Mouse (Mus musculus) layer of hippocampus, adult 6 months (tissue): ENCODE results near the gene Coq3. TPM values are rescaled to one million over a fixed set of nuclear protein-coding genes. Genes with fewer than 3 reads are reported as not detected.

Experiments
- long read RNA-seq, 2 experiments: library from polyadenylated mRNA; unstranded; transcript quantifications; one replicate each; pipeline ENCODE4 v2.0.0; 2019 to 2020
- polyA plus RNA-seq: library from polyadenylated mRNA; unstranded; fragments of <200 nt; fragmentation: Nextera tagmentation; gene quantifications from 2 replicates; pipeline ENCODE4 v1.2.3, GENCODE M21; 2021

Gene Coq3
- 11.3 and 12.2 TPM in 2 replicates for polyA plus RNA-seq
- long read RNA-seq, experiment 1, transcript Coq3-201 (7 exons, 2,651 nt) = major isoform, 25 of 38 reads
- long read RNA-seq, experiment 1, partial matches to known transcripts = 1 of 38 reads
- long read RNA-seq, experiment 1, other reads (novel, unspliced or antisense) = 12 of 38 reads
- long read RNA-seq, experiment 2, transcript Coq3-201 (7 exons, 2,651 nt) = major isoform, 99 of 118 reads
- long read RNA-seq, experiment 2, partial matches to known transcripts = 1 of 118 reads
- long read RNA-seq, experiment 2, other reads (novel, unspliced or antisense) = 18 of 118 reads

DNA sequence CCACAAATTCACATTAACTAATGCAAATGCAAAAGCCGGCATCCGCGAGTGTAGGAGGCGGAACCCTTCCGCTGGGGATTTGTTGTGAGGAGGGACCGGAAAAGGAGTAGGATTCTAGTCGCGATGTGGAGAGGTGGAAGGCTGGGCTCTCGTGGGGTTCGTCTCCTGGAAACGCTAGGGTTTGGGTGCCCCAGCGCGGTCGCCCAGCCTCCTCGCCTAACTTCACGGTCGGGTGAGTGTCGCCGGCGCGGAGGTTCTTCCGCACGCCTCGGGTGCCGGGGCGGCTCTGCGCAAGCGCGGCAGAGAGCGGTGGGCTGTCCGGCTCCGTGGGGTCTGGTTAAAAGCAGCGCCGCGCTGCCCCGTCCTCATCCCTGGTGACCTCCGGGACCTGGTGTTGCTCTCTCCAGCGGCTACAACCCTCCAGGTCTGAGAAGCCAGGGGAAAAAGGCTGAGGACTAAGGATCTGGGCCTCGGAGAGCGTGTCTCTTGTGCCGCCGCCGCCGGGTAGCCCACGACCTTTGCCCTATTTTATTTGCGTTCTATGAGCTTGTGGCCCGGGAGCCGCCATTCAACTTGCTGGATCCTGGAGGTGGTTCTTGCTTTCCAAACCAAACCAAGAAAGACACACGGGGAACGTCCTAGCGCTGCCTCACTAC is at the start of gene Coq3:
TSS of gene Coq3 (plus strand) at position 109 of the 656 bp plus-strand sequence.

GRCm38 (mm10) chr4:21847481-21848286 is 31.8 kb upstream of the Coq3 start, which contains the start of gene Pnisr:
Gene Pnisr (plus strand): TSS chr4:21847583.

GRCm38 (mm10) chr4:21930971-21931771 is 51.7 kb downstream of the Coq3 start, which contains the start of gene Faxc:
Gene Faxc (plus strand): TSS chr4:21931329.

Other genes with a start within 250 kb of the Coq3 start
- gene Prdm13, start 193.7 kb upstream of the Coq3 start, polyA plus RNA-seq = not detected in 2 replicates
- gene Ccnc, start 152.0 kb upstream of the Coq3 start, polyA plus RNA-seq = 38.0 and 40.9 TPM in 2 replicates
- gene Usp45, start 112.5 kb upstream of the Coq3 start, polyA plus RNA-seq = 9.9 and 11.6 TPM in 2 replicates
- gene Tstd3, start 112.5 kb upstream of the Coq3 start, polyA plus RNA-seq = 21.7 and 22.3 TPM in 2 replicates
- 50.7 and 53.1 TPM in 2 replicates for gene Pnisr, start 32.1 kb upstream of the Coq3 start, polyA plus RNA-seq
- gene Faxc, start 51.7 kb downstream of the Coq3 start, polyA plus RNA-seq = 4.5 and 4.7 TPM in 2 replicates